Mouse (Mus musculus): ENCODE data around the gene Lamc1. TPM values are rescaled to one million over a fixed set of nuclear protein-coding genes. Genes with fewer than 3 reads are reported as not detected.
"Not testable (repeated sequence)": the region's sequence is repeated elsewhere in the genome, so short reads cannot be mapped to it uniquely, and the experiment has no call there.

Lamc1 gene
- total RNA-seq, 2 experiments from 2014 or later, result 67.7 to 71.6 TPM

GRCm38 (mm10) chr1:153353736-153354430, 21.3 kb upstream of the Lamc1 start:
- intact Hi-C loops (cut with DNase I), result no loop called here
- peak; percentile 68 for DNase-seq
- peak overlapping the region; percentile 75 for H3K27ac ChIP-seq

GRCm38 (mm10) chr1:153351034-153351433, 18.4 kb upstream of the Lamc1 start:
- TF ChIP-seq CTCF (IDR thresholded peaks at IDR 0.05), result no peak
- Histone ChIP-seq H3K4me3 (no peak overlapping the region), H3K27ac (no peak overlapping the region)
- intact Hi-C loops (cut with DNase I), result no loop called here
- DNase-seq, result no peak

More at GRCm38 (mm10) chr1:153353736-153354430, 21.3 kb upstream of the Lamc1 start:
- peak overlapping the region; percentile 52 for H3K4me3 ChIP-seq
- TF ChIP-seq CTCF (IDR thresholded peaks at IDR 0.05), result no peak

GRCm38 (mm10) chr1:153347726-153348125, 15.1 kb upstream of the Lamc1 start:
- H3K27ac ChIP-seq, result no peak overlapping the region
- no peak for TF ChIP-seq CTCF (IDR thresholded peaks at IDR 0.05)
- H3K4me3 ChIP-seq, result no peak overlapping the region
- intact Hi-C loops (cut with DNase I), result no loop called here
- DNase-seq, result no peak

DNA sequence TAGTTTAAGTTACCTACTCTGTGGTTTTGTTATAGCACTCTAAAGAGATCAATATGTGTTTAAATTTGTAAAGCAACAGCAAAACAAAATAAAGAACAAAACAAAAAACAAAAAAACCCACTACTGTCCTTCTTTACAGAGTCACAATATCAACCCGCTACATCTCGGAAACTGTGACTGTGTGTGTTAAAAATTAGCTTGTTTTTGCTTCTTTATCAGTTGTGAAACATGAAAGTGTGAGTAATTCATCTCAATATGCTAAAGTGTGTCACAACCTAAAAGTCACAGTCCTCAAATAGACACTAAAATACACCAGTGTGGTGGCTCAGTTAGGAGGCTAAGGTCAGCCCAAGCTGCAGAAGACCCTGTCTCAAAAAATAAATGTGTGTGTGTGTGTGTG, 14.5 kb upstream of the Lamc1 start:
- no peak overlapping the region for H3K4me3 ChIP-seq
- no peak for DNase-seq
- intact Hi-C loops (cut with DNase I), result no loop called here
- H3K27ac ChIP-seq, result no peak overlapping the region
- TF ChIP-seq CTCF (IDR thresholded peaks at IDR 0.05), result no peak

- DNase-seq, result no peak
- TF ChIP-seq CTCF (IDR thresholded peaks at IDR 0.05), result no peak
- Histone ChIP-seq H3K4me3 (no peak overlapping the region), H3K27ac (no peak overlapping the region)
- intact Hi-C loops (cut with DNase I), result no loop called here
Observed at GRCm38 (mm10) chr1:153345699-153346291, 13.2 kb upstream of the Lamc1 start.

- no peak for TF ChIP-seq CTCF (IDR thresholded peaks at IDR 0.05)
- H3K4me3 ChIP-seq, result no peak overlapping the region
- intact Hi-C loops (cut with DNase I), result no loop called here
- DNase-seq, result no peak
- peak overlapping the region; percentile 53 for H3K27ac ChIP-seq
Observed at GRCm38 (mm10) chr1:153345002-153345401, 12.4 kb upstream of the Lamc1 start.

DNA sequence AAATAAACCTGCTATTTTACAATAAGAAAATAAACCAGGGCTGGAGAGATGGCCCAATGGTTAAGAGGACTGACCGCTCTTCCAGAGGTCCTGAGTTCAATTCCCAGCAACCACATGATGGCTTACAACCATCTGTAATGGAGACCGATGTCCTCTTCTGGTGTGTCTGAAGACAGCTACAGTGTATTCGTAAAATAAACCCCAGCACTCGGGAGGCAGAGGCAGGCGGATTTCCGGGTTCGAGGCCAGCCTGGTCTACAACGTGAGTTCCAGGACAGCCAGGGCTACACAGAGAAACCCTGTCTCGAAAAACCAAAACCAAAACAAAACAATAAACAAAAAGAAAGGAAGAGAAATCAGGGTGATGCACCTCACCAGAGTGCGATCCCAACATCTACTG, 2.9 kb upstream of the Lamc1 start:
- DNase-seq; H3K27ac ChIP-seq; intact Hi-C loops (cut with DNase I); H3K4me3 ChIP-seq: not testable (repeated sequence)

DNA sequence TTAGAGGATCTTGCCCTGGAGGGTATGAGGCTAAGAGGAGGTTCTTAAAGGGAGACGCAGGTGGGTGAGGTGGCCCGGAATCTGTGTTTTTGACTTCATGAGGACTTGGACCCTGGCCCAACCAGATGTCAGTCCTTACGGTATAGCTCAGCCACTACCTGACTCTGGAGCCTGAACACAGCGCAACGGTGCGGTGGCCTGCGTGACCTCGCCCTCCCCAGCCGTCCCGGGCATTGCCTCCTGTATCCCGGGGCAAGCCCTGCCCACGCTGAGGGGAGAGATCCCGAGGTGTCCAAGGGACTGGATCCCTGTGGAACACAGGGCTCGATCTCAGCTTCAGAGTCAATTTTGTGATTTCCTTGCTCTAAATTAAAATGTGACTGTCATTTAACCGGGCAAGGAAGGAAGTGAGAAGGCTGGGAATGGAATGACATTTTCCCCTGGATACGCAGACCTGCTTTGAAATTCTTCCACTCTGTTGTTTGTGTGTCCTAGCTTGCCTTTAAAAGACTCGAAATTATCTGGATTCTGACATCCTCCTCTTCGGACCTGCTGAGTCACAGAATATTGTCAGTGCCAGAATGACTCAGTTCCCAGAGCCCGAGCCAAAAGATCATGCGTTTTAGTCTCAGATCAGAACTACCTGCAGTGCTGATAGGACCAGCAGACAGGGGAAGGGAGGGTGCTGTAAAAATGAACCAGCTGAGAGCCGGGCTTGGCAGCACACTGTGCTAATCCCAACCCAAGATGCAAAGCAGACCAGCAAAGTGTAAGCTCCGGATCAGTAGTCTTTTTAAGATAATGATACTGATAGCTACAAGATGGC, 923 bp upstream of the Lamc1 start:
- intact Hi-C loops (cut with DNase I), result loop anchor here (5.0 kb wide), 4 partner anchors 41 to 96 kb away; no protein-coding TSS in a partner anchor
- TF ChIP-seq CTCF (IDR thresholded peaks at IDR 0.05), result no peak
- H3K4me3 ChIP-seq, result peak overlapping the region; percentile 98
- DNase-seq, result peak; percentile 76
- H3K27ac ChIP-seq, result peak overlapping the region; percentile 98

GRCm38 (mm10) chr1:153331796-153332443, 666 bp downstream of the Lamc1 start:
- intact Hi-C loops (cut with DNase I), result loop anchor here (2.0 to 5.0 kb wide), 5 partner anchors 21 to 95 kb away; no protein-coding TSS in a partner anchor
- H3K4me3 ChIP-seq, result peak overlapping the region; percentile 98
- TF ChIP-seq CTCF (IDR thresholded peaks at IDR 0.05), result peak; percentile 53
- peak; percentile 73 for DNase-seq
- peak overlapping the region; percentile 98 for H3K27ac ChIP-seq

- TF ChIP-seq CTCF (IDR thresholded peaks at IDR 0.05), result no peak
- Histone ChIP-seq H3K4me3 (peak overlapping the region; percentile 98), H3K27ac (peak overlapping the region; percentile 98)
- intact Hi-C loops (cut with DNase I), result loop anchor here (2.0 to 5.0 kb wide), 5 partner anchors 20 to 94 kb away; no protein-coding TSS in a partner anchor
- no peak for DNase-seq
Observed at GRCm38 (mm10) chr1:153331206-153331605, 1.4 kb downstream of the Lamc1 start.

GRCm38 (mm10) chr1:153329306-153329705, 3.3 kb downstream of the Lamc1 start:
- no peak for TF ChIP-seq CTCF (IDR thresholded peaks at IDR 0.05)
- intact Hi-C loops (cut with DNase I), result no loop called here
- DNase-seq, result no peak
- peak overlapping the region; percentile 98 for H3K4me3 ChIP-seq
- peak overlapping the region; percentile 98 for H3K27ac ChIP-seq

DNA sequence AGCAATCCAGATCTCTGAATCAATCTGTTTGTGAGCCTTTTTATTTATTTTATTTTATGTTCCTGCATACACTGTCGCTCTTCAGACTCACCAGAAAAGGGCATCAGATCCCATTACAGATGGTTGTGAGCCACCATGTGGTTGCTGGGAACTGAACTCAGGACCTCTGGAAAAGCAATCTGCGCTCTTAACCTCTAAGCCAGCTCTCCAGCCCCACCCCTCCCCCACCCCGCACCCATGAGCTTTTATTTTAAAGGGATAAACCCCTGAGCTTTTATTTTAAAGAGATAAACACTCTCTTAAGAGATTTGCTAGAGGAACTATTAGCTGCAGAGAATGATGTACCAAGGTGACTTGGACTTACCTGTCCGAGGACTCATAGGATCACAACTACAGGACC, 5.5 kb downstream of the Lamc1 start:
- Histone ChIP-seq H3K27ac (0 out of 2 replicates have a peak overlapping the region, but pooled peaks have one; percentile 16), H3K4me3 (no peak overlapping the region; the same call in 1 of the 2 replicates)
- intact Hi-C loops (cut with DNase I), result no loop called here
- no peak for TF ChIP-seq CTCF (IDR thresholded peaks at IDR 0.05)
- no peak for DNase-seq
